Mouse (Mus musculus) layer of hippocampus, adult 9-11 months (tissue): ENCODE data around the gene Syk.

Experiments
- DNase-seq: peaks from one replicate; pipeline ENCODE4 v3.0.0; 2022

Syk gene

DNA sequence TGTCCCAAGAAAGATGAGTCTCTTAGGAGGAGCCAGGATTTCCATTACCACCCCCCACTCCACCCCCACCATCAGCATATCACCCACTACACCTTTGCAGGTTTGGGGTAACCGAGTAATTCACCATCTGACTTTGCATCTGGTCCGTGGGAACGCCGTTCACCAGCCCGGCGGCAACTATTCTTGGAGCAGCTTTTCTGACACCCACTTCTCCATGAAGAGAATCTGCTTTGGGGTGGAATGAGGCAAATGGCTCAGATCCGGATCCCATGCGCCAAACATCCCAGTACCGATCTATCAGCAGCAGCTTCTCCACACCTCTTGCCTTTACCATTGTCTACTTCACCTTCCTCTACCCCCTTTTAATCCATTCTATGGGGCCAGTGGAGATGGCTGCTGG lies 12.7 kb upstream of the Syk start:
- DNase-seq: peak; percentile 82

DNA sequence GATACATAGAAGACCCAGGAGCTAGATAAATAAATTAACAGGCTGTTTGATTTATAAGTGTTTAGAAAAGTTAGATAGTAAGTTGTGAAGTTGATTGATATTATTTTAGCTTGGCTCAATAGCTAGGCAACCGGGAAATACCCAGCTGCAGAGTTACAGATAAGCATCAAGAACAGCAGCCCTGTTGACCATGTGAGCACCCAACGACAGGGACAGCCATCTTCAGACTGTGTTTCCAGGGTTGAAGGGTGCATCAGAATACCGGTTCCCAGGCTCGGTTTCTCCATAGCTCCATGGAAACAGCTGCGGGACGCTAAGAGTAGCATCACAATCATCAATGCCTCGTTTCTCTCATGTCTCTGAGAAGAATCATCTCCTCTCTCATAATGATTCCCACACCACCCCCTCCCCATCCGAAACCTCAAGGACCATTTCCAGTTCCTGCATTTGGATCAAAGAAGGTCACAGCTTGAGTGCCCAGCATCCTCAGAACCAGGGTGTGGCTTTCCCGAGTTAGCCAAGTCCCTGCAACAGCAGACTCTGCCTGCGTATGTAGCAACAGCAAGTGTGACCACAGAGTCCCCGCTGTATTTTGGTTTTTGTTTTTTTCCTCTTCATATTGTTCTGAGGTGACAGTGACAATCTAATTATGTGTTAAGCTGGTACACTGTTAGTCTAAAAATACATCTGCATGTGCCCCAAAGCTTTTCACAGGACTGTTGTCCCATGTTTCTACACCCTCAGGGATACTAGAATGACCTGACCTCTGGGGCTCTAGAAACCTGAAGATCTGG lies 11.2 kb upstream of the Syk start:
- no peak for DNase-seq

DNA sequence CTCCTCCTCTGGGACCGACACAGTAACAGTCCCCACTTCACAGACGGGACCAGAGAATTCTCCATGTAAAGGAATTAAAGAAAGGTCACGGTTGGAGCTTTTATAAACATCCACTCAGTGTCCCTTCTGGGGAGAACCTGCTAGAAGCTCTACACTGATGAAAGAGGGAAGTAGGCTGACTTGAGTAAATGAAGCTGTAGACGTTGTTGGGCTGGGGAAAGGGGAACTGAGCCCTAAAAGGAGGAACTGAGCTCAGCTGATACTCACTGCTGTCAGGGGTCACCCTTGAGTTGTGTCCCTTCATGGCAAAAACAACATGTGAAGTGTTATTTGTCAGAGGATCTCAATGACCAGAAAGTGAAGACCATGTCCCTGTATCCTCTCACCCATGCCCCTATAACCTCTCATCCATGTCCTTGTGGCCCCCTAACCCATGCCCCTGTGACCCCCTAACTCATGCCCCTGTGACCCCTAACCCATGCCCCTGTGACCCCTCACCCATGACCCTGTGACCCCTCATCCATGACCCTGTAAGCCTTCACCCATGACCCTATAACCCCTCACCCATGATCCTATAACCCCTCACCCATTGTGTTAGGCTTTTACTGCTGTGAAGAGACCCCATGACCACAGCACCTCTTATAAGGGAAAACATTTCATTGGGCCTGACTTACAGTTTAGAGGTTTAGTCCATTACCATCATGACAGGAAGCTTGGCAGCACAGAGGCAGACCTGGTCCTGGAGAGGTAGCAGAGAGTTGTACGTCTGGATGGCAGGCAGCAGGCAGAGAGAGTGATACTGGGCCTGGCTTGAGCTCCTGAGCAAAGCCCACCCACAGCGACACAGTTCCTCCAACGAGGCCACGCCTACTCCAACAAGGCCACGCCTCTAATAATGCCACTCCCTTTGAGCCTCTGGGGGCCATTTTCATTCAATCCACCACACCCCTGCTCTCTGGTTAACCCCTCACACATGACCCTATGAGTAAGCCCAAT lies 10.2 kb upstream of the Syk start:
- peak; percentile 51 for DNase-seq

DNA sequence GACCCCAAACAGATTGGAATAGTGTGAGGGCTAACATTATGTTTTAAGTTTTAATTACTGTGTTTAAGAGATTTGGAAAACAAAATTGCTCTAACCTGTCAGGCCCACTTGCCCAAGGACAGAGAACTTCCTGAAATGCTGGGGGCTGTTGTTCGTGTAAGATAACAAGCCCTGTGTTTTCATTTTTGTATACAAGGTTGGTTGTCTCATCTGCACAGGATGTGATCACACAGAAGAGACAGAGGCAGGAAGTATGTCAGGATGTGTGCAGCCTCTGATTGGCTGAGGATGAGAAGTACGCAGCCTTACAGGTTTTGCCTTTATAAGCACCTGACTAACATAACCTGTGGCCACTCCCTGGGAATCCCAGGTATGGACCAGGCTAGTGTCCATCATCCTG lies 8.7 kb upstream of the Syk start:
- no peak for DNase-seq

DNA sequence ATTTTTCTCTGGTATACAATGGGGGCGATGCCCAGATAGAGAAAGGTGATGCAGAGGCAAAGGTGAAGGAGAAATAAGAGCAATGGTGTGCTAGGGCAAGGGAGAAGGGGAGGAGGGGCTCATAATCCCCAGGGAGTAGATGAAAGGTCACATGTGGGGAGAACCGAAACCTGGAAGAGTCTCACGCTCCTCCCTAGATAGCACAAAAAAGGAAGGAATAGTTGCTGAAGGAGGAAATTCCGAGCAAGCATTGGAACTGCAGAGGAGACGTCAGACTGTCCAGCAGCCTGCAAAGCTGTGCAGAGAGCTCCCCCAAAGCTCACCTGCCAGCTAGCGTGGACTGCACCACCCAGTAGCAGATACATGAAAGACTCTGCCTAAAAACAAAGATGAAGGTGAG lies 7.5 kb upstream of the Syk start:
- DNase-seq: no peak

DNA sequence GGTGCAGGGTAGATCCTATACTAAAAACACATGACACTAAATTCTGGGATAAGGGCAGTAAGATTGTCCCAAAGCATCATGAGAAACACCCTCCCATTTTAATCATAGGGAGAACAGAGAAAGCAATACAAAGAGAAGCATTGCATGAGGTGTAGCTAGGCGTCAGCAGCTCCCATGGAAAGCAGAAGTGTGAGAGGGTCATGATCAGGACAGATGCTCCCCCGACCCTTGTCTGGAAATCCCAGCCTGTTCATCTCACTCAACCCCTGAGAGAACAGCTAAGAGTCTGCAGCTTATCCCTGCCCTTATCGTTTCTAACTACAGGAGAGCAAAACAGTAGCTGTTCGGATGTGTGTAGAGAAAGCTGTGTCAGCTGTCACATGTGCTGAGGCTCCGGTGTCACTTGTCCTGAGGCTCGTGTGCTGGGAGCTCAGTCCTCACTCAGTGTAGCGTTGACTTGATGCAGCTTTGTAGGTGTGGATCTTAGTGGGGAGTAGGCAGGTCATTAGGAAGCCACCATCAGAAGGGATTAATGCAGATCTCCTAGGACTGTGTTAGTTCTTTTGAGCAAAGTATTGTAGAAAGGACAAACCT lies 6.9 kb upstream of the Syk start:
- DNase-seq: no peak

DNA sequence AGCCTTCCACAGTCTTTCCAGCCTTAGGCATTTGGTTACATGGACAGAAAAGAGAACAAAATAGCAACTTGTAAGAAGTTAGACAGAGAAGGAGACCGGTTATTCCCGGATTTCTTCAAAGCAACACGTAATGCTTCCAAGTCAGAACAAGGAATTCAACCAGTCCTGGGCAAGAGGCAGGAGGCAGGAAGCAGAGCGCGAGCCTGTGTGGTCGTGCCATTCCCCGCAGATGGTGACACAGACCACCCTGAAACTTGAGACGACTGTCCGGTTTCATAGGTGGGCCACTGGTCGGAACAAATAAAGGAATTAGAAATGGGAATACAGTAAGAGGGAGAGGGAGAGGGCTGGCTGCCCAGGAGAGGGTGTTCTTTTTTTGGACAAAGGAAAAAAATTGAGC lies 6.1 kb upstream of the Syk start:
- no peak for DNase-seq

DNA sequence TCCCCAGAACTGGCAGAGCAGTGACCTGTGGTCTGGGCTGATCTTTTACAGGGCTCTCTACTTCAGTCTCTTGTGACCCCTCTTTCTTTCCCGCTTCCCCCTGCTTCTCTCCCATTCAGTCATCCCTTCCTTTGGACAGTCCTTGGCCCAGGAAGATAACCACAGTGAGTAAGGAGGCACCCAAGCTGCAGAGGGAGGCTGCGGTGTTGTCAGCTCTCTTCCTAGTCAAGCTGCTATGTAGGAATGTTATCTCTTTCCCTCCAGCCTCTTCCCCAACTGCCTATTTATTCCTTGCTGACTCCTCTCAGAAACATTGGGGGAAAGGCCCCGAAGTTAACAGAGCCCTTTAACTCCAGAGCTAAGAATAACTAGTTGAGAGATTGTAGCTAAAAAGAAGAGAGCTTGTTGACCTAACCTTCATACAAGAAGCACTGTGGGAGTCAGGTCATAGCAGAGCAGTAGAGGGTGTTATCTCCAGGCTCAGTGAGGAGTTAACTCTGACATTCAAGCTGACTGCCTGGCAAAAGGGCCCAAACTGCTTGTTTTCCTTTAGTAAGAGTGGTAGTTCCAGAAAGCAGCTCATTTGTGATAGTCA lies 5.5 kb upstream of the Syk start:
- DNase-seq: no peak

DNA sequence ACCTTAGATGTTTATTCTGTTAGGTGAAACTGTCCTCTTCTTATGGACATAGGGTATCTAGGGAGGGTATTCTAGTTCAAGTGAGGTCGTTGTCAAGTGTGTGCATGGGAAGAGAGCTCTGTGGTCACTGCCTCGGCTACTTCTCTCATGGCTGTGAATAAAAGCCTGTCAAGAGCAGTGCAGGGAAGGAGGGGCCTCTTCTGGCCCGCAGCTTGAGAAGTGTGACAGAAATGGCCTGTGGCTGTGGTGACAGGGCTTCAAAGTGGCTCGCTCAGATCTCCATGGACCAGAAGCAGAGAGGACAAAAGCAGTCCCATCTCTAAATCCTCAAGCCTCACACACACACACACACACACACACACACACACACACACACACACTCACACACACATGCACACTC lies 5.0 kb upstream of the Syk start:
- DNase-seq: no peak

DNA sequence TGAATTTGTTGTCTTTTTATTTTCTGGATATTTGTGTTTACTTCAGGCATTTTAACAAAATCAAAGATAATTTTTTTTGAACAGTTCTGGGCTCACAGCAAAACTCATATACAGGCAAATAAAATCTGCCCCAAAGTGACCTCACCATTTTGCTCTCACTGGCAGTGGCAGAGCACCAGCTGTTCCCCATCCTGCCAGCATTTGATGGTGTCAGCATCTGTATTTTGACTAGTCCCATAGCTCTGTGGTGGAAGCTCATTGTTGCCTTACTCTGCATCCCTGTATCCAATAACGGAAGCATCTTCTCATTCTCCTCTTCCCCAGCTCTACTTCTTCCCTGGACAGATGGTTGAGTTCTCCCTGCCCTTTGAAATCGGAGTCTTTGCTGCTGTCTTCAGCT lies 4.2 kb upstream of the Syk start:
- DNase-seq: no peak

DNA sequence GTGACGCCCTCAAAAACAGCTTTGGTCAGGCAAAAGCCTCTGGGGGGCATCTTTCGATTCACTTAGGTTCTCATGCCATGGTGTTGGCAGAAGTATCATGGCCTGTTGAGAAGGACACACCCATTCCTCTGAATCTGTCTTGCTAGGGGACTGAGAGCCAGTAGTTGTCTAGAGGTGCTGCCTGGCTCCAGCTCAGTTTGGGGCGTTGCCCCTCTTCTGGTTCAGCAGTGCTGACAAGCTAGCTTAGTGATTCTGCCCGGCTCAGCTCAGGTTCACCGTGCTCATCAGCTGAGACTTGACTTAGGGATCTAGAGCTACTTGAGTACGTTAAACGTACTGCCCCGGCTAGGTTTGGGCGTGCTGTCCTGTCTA lies 481 bp upstream of the Syk start:
- DNase-seq: no peak

DNA sequence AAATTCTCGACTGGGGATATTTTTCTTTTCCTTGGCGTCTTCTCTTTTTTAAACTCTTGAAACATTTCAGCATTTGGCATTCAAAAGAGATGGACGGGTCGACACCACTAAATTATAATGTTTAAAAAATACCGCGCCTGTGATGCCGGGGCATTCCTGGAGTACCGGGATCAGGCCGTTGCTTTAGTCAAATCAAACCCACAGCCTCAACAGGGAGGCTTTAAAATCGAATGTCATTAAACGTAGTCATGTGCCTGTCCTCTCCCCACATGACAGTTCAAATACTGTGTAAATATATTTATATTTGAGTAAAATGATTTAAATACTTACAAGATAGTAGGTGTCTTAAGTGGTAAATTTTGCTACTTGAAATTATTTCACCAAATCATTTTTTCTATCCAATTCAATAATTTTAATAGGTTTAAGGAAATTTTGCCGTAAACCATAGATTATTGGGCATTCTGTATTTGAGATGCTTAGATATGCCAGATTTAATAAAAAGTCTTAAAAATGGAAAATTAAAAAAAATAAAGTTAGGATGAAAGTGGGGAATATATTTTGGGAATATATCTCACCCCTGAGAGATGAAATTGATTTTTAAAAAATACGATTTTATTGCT lies 1.1 kb downstream of the Syk start:
- no peak for DNase-seq

DNA sequence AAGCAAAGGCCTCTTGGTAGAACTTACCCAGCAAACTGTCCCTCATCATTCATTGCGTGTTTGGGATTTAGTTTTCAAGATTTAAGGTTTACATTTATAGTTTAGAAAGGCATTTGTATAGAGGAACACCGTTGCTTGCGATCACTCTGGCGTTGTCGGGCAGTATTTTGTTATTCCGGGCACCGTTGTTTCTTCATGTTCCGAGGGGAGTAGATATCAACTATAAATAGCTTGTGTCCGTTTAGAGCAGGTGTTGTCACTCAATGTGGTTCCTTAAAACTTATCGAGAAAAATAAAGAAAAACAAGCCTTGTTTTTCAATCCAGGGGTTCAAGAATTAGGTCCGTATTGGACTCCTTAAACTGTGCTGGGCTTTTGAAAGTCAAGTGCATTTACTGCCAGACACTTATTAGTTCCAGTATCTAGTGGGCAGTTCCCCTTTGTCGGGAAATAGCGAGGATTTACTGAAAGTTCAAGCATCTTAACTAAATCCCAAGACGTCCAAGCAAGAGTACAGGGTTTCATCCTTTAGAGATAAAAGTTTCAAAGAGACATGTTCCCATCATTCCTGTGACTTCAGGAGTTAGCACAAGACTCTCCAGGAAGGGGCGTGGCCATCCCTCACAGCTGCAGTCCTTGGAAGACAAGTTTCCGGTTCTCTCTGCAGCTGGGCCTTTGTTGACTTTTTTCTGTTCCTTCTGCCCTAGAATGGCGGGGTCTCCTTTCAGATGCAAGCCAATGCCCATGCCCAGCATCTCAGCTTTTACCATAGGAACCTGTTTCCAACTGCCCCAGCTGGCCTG lies 1.9 kb downstream of the Syk start:
- DNase-seq: no peak

DNA sequence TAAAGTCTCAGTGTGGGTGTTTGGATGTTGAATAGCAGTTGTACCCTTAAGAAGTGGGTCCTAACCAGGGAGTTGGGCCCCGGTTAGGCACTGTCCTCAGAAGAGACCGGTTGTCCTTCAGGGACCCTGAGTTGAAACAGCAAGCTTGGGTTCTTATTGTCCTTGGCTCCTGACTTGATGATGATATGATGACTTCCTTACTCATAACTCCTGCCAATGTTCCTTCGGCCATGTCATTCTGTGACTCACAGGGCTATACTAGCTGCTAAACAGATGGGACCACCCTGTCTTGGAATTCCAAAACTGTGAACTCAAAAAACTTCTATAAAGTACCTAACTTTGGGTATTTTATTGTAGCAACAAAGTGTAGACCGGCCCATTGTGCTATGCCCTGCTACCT lies 4.8 kb downstream of the Syk start:
- DNase-seq: no peak

DNA sequence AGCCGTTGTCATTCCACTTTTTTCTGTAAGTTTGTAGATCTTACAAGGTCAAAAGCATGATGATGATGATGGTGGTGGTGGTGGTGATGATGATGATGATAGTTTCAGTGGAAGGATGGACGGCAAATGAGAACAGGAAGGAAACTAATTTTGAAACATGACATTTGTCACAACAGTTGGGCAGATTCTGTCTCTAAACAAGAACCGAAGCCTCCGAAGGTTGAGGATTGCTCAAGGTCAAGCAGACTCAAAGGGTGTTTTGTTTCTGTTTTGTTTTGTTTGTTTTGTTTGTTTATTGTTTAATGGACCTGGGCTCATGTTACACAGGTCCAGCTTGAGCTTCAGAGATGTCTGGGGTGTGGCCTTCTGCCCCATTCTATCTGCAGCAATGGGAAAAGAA lies 6.1 kb downstream of the Syk start:
- no peak for DNase-seq

DNA sequence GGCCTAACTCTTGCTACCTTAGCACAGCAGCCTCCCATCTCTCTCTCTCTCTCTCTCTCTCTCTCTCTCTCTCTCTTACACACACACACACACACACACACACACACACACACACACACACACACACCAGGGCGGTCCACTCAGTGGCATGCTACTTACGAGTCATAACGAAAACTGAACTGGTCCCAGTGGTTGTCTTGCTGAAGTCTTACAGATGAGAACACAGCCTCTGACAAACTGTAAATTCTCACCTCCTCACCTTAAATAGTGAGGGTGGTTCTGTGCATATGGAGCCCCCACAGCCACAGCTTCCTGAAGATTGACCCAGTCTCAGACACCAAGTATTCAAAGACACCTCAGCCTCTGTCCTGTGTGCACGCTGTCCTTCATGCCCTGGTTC lies 8.9 kb downstream of the Syk start:
- DNase-seq: no peak

DNA sequence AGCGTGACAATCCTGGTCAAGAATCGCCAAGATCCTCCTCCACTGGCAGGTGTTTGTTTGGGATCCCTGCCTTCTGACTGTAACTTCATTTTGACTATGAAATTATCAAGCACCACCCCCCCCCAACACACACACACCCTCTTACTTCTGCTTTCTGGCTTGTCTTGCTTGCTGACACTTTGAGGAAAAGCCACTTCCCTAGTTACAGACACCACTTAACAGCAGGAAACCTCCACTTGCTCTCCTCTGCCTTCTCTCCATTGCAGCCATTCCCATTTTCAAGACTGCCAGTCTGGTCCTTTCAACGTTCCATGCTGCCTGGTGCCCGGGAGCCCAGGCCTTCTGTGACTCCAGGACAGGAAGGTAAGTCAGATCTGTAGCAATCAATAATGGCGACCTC lies 13.7 kb downstream of the Syk start:
- DNase-seq: no peak

DNA sequence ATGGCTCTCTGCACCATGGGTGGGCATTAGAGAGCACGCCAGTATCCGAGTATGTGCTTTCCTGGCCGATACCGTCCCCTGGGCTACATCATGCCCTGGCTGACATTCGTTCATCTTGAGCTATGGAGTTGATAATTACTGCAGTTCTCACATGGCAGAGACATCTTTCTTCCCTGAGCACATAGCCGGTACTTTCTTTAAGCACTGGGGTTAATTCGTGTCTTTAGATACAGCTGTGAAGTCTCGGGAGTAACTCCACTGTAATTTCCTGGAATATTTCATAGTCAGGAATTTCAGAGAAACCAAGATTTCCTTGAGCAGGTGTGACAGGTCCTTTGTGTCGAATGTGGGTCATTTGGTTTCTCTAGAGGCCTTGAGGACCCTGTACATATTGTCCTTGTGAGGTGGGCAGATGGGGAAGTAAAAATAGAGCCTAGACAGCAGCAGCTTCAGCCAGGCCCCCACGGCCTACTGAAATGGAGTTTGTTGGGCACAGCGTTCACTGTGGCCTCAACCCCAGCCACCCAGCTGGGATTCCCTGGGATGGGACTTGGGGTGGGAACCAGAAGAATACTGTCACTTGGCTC lies 14.2 kb downstream of the Syk start:
- DNase-seq: no peak

DNA sequence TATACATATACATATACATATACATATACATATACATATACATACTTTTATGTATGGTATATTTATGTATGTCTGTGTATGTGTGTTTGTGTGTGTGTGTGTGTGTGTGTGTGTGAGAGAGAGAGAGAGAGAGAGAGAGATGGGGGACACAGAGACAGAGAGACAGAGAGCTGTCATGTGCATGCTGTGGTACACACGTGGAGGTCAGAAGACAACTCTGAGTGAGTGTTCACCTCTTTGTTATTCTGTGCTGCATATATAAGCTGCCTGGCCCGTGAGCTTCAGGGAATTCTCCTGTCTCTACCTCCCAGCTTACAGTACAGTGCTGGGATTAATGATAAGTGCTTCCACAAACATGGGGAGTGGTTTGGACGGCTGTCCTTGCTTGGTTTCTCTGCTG lies 15.3 kb downstream of the Syk start:
- DNase-seq: no peak

DNA sequence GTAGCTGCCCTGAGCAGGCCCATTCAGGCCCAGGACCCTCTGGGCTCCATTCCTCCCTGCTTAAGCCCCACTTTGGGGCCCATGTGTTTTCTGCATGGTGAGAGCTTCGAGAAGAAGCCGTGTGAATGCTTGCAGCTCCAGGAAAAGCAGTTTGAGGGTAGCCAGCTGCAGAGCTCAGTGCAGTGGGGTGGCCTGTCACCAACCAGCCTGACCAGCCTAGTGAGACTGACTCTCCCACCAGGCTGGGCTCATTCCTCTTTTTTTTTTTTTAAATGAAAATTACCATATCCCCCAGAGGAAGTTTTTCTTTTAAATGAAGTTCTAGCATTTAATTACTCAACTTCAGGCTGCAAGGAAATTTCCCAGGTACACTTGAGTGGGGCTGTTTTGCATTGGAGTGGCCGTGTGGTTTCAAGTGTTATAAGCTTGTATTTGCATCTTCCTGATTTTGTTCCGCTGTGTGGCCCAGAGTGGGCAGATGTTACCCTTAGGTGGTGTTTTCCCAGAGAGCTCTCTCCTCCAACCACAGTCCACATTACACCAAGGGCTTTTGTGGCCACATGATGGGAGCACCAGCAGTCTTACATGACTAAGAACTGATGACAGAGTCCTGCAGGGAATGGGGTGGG lies 17.2 kb downstream of the Syk start:
- no peak for DNase-seq

DNA sequence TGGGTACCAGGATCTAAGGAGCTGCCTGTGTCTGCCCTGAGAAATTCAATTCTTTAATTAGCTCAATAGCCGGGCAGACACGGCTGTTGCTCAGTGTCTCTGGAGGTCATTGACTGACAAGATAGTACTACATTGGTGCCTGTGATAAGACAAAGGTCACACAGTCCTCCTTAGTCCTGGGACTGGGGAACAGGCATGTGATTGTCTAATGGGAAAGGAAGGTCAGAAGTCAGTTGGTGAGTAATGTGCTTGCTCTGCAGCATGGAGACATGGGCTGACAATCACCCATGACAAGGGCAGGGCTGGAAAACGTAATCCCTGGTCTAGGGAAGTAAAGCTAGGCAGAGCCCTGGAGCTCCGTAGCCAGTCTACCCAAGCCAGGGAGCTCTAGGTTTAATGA lies 19.8 kb downstream of the Syk start:
- DNase-seq: no peak
